ENCODE assay signal across 8 mouse cellular contexts in the genomic region with DNA sequence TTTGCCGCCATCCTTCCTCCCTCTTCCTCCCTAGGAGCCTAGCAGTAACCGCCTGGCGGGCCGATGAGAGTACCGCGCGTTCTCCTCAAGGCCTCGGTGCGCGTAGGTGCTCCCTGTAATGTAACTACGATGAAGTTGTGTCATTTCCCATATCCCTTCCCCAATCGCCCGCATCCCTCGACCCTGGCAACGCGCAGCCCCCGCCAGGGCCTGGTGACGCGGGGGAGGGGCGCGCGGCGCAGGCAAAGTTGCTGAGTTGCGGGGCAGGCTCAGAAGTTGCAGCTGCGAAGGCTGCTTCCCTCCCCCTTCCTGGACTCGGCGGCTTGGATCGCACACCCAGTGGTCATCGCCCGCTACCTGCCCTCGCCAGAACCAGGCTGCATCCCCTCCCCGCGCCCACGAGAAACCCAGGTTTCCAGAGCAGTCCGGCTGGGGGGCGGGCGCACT. TPM values are rescaled to one million over a fixed set of nuclear protein-coding genes. Genes with fewer than 3 reads are reported as not detected.
A peak's percentile ranks its signal among the peaks of the same experiment; 100 is the strongest.
DNase-seq lines count a peak whose midpoint lies in the region; ATAC-seq and TF ChIP-seq lines count a peak whose summit lies in the region.

Gene Rreb1, plus strand, starts transcription at position 254 of the 447 bp plus-strand sequence.

- H3K36me3 ChIP-seq in E14TG2a.4 (ENCODE audit: insufficient read depth, low read length) = no peaks in the 10 kb centered on the region
- no peaks in the 10 kb centered on the region for H3K36me3 ChIP-seq in lung, embryonic 15.5 days

- peak within 1 kb of the TSS; percentile 66 for H3K9ac ChIP-seq in lung, embryonic 15.5 days

- peak; percentile 78 for ATAC-seq in lung, embryonic 15.5 days (ENCODE audit: borderline replicate concordance, extremely low read depth, low FRiP score, low TSS enrichment)

- peak within 1 kb of the TSS; percentile 84 for H3K27ac ChIP-seq in lung, embryonic 15.5 days
- no peak within 1 kb of the TSS for H3K27ac ChIP-seq in olfactory bulb, adult 2 months (ENCODE audit: insufficient read depth, low read depth, low read length)

- peak within 1 kb of the TSS; percentile 100 for H3K4me2 ChIP-seq in lung, embryonic 15.5 days

- no peaks in the 10 kb centered on the region for H3K9me3 ChIP-seq in E14TG2a.4 (ENCODE audit: low read length)
- no peaks in the 10 kb centered on the region for H3K9me3 ChIP-seq in lung, embryonic 15.5 days

- no peak for TF ChIP-seq CTCF in E14TG2a.4 (conservative IDR thresholded peaks at IDR 0.05; ENCODE audit: low read length)
- TF ChIP-seq CTCF in brain, embryonic 14.5 days (IDR thresholded peaks at IDR 0.05; ENCODE audit: borderline replicate concordance, extremely low read depth, insufficient read depth, insufficient read length) = no peak
- no peak for TF ChIP-seq CTCF in olfactory bulb, adult 2 months (IDR thresholded peaks at IDR 0.05; ENCODE audit: insufficient read depth, low read depth, low read length)

- DNase-seq in brain, embryonic 14.5 days (ENCODE audit: low read depth) = peak; percentile 49
- DNase-seq in frontal cortex, adult 2 months (ENCODE audit: extremely low spot score in 1 of 2, low spot score in 1 of 2) = peak; percentile 4 to 20
- DNase-seq in heart, postnatal 4 days = peak; percentile 57
- DNase-seq in layer of hippocampus, adult 9-11 months = peak; percentile 27
- DNase-seq in thymus, postnatal 4 days = peak; percentile 84

- H3K4me3 ChIP-seq in E14TG2a.4 (replicated peaks; ENCODE audit: low read length) = peak within 1 kb of the TSS; percentile 77
- H3K4me3 ChIP-seq in lung, embryonic 15.5 days = peak within 1 kb of the TSS; percentile 61
- H3K4me3 ChIP-seq in olfactory bulb, adult 2 months (ENCODE audit: insufficient read depth, low read depth, low read length) = peak within 1 kb of the TSS; percentile 56

- WGBS in lung, embryonic 15.5 days = 1% methylated on average over 36 of the region's 37 CpGs
- under 1% methylated on average over 37 of the region's 37 CpGs for WGBS in olfactory bulb, adult 2 months

- no peak for TF ChIP-seq POLR2A in brain, embryonic 14.5 days (IDR thresholded peaks at IDR 0.05; ENCODE audit: borderline replicate concordance, extremely low read depth, insufficient read depth, insufficient read length, poor library complexity, severe bottlenecking)
- TF ChIP-seq POLR2A in olfactory bulb, adult 2 months (IDR thresholded peaks at IDR 0.05; ENCODE audit: insufficient read depth, low read depth, low read length) = peak; percentile 27; the same call in 1 of the 2 replicates

- peaks cover 36% of the 10 kb centered on the region for H3K4me1 ChIP-seq in E14TG2a.4 (replicated peaks; ENCODE audit: low read depth, low read length)
- H3K4me1 ChIP-seq in lung, embryonic 15.5 days = peaks cover 17% of the 10 kb centered on the region; the same call in 1 of the 2 replicates
- H3K4me1 ChIP-seq in olfactory bulb, adult 2 months (ENCODE audit: control insufficient read depth, insufficient read depth, low read length) = peaks cover 16% of the 10 kb centered on the region

- H3K27me3 ChIP-seq in E14TG2a.4 (ENCODE audit: insufficient read depth, low read length) = peaks cover 54% of the 10 kb centered on the region
- H3K27me3 ChIP-seq in lung, embryonic 15.5 days = peaks cover 15% of the 10 kb centered on the region; the same call in 1 of the 2 replicates

RNA-seq across cellular contexts. Expression of gene Rreb1, which starts in this region (rescaled TPM):
- 5.2 and 8.0 TPM in 2 replicates for polyA plus RNA-seq in brain, embryonic 14.5 days (2012; rRNA removed)
- polyA plus RNA-seq in frontal cortex, adult 2 months (2012; rRNA removed) = 35.6 and 38.2 TPM in 2 replicates
- total RNA-seq in heart, postnatal 4 days (2021) = 10 to 100 TPM; 44.6 to 48.8 TPM
- 16.8 and 17.9 TPM in 2 replicates for polyA plus RNA-seq in lung, embryonic 15.5 days (2015; fragmentation: Nextera tagmentation; extraction: Ambion mirVana)
- 58.3 TPM in 1 of 2 replicates, not detected in the other for polyA plus RNA-seq in olfactory bulb, adult 2 months (2012; ENCODE audit: insufficient read depth, insufficient read length, low replicate concordance, missing spikeins)

Comparison
In these comparisons a context has a peak if more than half of its experiments do, and no peak if none do; other contexts are left out.
1. DNase-seq: peak in every context shown above with its lines; median percentile 84 in thymus, postnatal 4 days; 57 in heart, postnatal 4 days; 49 in brain, embryonic 14.5 days; 27 in layer of hippocampus, adult 9-11 months; 12 in frontal cortex, adult 2 months.